Mouse (Mus musculus) intestine, postnatal 0 days (tissue): ENCODE results near the gene Ofcc1. TPM values are rescaled to one million over a fixed set of nuclear protein-coding genes. Genes with fewer than 3 reads are reported as not detected.

ENCODE experiments used
- ATAC-seq: fragments of 200-750 bp; cut with Nextera tagmentation; 2 replicates; pipeline ENCODE4 v1.8.0; 2017; ENCODE audit warnings: mild to moderate bottlenecking, moderate TSS enrichment, moderate library complexity
- H3K27ac ChIP-seq: fragments of 300-500 bp; sonication (generic); 2 replicates; pipeline ENCODE4 v1.5.1; 2014; ENCODE audit warnings: mild to moderate bottlenecking, low read depth, low read length, moderate library complexity
- H3K27me3 ChIP-seq: fragments of 300-500 bp; sonication (generic); replicated peaks from 2 replicates; pipeline ENCODE4 v1.6.1; 2014; ENCODE audit warnings: low read length, mixed read lengths; ENCODE audit not compliant: control insufficient read depth, insufficient read depth
- H3K36me3 ChIP-seq: fragments of 300-500 bp; sonication (generic); 2 replicates; pipeline ENCODE4 v1.6.1; 2014; ENCODE audit warnings: mild to moderate bottlenecking, moderate library complexity; ENCODE audit not compliant: control insufficient read depth, insufficient read depth
- H3K4me1 ChIP-seq: fragments of 300-500 bp; sonication (generic); replicated peaks from 2 replicates; pipeline ENCODE4 v1.6.1; 2014; ENCODE audit warnings: antibody characterized with exemption, low read length, mixed read lengths; ENCODE audit not compliant: control insufficient read depth, insufficient read depth
- H3K4me2 ChIP-seq: fragments of 300-500 bp; sonication (generic); replicated peaks from 2 replicates; pipeline ENCODE4 v1.6.1; 2014; ENCODE audit warnings: low read depth, mild to moderate bottlenecking, moderate library complexity
- H3K4me3 ChIP-seq: fragments of 300-500 bp; sonication (generic); 2 replicates; pipeline ENCODE4 v1.5.1; 2014; ENCODE audit warnings: low read depth, low read length
- H3K9ac ChIP-seq: fragments of 300-500 bp; sonication (generic); 2 replicates; pipeline ENCODE4 v1.6.1; 2014; ENCODE audit warnings: mild to moderate bottlenecking, low read depth, low read length
- H3K9me3 ChIP-seq: fragments of 300-500 bp; sonication (generic); 2 replicates; pipeline ENCODE4 v1.6.1; 2016; ENCODE audit warnings: mixed run types; ENCODE audit not compliant: control insufficient read depth
- CTCF ChIP-seq: sonication (generic); IDR thresholded peaks from 2 replicates; pipeline ENCODE4 v1.5.1; 2016; ENCODE audit warnings: low read depth, mild to moderate bottlenecking, control low read depth, antibody characterized with exemption, moderate library complexity
- WGBS: fragments of 180-500 bp; shearing (Covaris S2); extraction: QIAGEN DNeasy Blood & Tissue Kit; methylation state at CpG from one replicate; pipeline ENCODE4 v1.1.7; 2014; 5-methylcytosine and 5-hydroxymethylcytosine counted together
- polyA plus RNA-seq: library from polyadenylated mRNA; unstranded; fragments of >200 nt; fragmentation: Nextera tagmentation; extraction: Ambion mirVana; gene quantifications from 2 replicates; pipeline ENCODE4 v1.2.1, GENCODE M21; 2015

Ofcc1 gene
- polyA plus RNA-seq, 1 experiment from 2014 or later, result not detected

DNA sequence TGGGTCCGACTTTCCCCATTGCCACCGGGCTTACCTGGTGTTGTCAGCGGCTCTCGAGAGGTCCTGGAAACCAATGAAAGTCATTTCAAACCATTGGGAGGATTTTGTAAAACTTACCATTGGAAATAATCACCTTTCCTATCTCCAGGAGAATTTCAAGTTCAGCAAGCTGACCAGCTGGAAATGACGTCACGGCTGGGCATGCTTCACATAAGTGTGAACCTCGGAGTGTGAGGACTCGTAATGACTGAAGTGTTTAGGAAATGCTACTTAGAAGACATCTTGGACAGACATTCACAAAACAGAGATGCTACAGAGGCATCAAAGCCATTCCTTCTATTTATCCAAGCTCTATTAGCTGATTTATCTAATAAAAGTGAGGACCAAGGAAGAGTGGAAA, 361.0 kb downstream of the Ofcc1 start:
- TF ChIP-seq CTCF, result no peak
- WGBS, result 84% methylated on average over 8 of the region's 8 CpGs
- Histone ChIP-seq H3K27ac (no peak overlapping the region), H3K9me3 (no peaks in the 10 kb centered on the region), H3K9ac (no peak overlapping the region), H3K4me3 (no peak overlapping the region), H3K4me2 (no peak overlapping the region), H3K27me3 (no peaks in the 10 kb centered on the region), H3K36me3 (no peaks in the 10 kb centered on the region), H3K4me1 (no peaks in the 10 kb centered on the region)
- ATAC-seq, result no peak

DNA sequence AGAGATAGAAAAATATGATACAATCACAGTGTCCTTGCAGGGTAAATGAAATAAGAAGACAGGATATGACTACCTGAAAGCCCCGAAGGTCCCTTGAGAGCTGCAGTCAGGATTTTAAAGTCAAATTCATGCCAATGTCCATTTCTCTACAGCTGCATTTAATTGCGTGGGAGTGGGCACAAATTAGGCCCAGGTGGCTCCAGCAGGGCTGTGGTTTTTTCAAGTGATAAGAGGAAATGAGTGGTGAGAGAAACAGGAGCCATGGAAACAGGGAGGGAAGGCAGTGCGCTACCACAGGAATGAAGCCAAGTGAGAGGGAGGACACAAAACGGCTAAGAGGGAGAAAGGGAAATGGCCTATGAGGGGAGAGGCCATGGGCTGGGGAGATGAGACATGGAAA, 363.3 kb downstream of the Ofcc1 start:
- Histone ChIP-seq H3K9me3 (no peaks in the 10 kb centered on the region), H3K27ac (no peak overlapping the region), H3K27me3 (no peaks in the 10 kb centered on the region), H3K4me3 (no peak overlapping the region), H3K4me2 (no peak overlapping the region), H3K9ac (no peak overlapping the region), H3K36me3 (no peaks in the 10 kb centered on the region), H3K4me1 (no peaks in the 10 kb centered on the region)
- TF ChIP-seq CTCF, result no peak
- ATAC-seq, result no peak
- WGBS, result 76% methylated on average over 4 of the region's 4 CpGs

DNA sequence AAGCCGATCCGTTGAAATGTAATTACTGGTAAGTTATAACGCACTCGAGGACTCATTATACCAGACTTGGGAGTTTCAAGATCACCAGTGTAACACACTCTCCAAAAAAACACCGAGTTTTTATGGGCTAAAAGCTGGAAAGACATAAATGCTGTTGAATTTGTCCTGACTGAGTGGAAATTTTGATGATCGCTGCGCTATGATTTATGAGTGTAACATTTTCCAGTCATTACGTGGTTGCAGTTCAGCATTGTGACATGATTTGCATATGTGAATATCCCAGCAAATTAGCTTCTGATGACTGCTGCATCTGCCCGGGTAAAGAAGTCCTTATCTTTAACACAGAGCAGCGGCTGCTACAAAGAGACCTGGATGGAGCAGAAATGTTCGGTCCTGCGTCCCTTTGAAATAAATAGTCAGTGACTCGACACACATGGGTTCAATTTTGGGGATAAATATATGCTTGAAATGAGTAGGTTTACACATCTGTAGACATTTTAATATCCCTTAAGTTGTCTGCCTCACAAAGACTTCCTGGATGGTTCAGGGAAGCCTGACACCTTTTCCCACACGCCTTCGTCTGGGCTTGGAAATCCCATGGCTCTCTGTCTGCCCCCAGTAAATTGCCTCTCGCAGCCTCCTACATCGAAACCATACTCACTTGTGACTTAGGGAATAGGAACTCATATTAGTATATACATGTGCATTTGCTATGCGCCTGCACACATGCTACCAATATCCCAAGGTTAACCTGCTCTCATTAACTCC, 381.8 kb downstream of the Ofcc1 start:
- no peaks in the 10 kb centered on the region for H3K27me3 ChIP-seq
- no peak for TF ChIP-seq CTCF
- no peak for ATAC-seq
- no peak overlapping the region for H3K4me3 ChIP-seq
- H3K9me3 ChIP-seq, result no peaks in the 10 kb centered on the region
- H3K9ac ChIP-seq, result no peak overlapping the region
- no peak overlapping the region for H3K4me2 ChIP-seq
- H3K36me3 ChIP-seq, result no peaks in the 10 kb centered on the region
- H3K27ac ChIP-seq, result no peak overlapping the region
- 85% methylated on average over 18 of the region's 18 CpGs for WGBS
- H3K4me1 ChIP-seq, result no peaks in the 10 kb centered on the region

DNA sequence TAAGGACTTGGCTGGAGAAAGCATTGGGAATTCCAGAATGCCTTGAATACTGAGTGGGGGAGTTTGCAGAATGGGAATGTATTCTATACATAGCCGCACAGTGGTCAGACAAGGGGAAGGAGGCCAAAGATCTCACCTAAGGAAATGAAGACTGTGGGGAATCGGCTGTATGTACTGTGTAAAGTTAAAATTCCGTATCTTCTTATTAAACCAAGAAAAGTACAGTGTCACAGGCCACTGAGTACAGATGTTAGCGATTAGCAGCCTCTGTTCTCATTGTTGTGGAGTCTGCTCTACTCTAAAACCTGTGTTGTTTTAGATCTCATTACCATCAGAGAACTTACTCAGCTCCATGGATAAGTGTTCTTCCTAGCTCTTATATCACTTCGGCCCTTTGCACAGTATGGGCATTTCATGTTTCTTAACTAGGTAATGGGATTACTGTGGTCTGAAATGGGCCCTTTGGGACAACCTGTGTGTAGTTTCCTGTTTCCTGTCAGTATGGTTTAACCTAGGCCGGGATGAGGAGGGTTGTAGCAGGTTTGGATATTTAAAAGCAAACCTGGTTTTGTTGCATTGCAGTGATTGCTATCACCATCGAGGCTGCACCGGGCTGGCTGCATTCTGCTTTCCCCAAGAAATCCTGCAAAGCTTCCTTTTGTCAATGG, 392.8 kb downstream of the Ofcc1 start:
- Histone ChIP-seq H3K4me3 (no peak overlapping the region), H3K27me3 (no peaks in the 10 kb centered on the region), H3K9me3 (no peaks in the 10 kb centered on the region), H3K27ac (no peak overlapping the region), H3K36me3 (no peaks in the 10 kb centered on the region), H3K4me1 (no peaks in the 10 kb centered on the region), H3K9ac (no peak overlapping the region), H3K4me2 (no peak overlapping the region)
- ATAC-seq, result no peak
- TF ChIP-seq CTCF, result no peak
- WGBS, result 80% methylated on average over 8 of the region's 8 CpGs

DNA sequence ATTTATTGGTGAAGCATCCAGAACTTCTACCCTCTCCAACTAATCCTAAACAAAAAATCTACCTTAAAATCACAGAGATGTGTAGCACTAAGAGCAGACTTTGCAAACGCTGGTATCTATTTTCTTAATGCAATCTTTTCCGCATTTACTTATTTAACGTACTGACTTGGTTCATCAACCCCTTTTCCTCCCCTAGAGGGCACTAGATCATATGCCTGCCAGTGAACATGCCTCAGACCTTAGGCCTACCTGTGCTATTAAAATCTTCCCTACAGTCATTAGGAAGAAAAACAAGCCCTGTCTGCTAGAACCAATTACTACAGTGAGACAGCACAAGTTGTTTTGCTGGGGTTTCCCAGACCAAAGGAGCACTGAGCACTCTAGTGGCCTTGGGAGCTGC, 404.0 kb downstream of the Ofcc1 start:
- ATAC-seq, result no peak
- TF ChIP-seq CTCF, result peak; percentile 59
- H3K36me3 ChIP-seq, result no peaks in the 10 kb centered on the region
- H3K9me3 ChIP-seq, result no peaks in the 10 kb centered on the region
- H3K4me3 ChIP-seq, result no peak overlapping the region
- 67% methylated on average over 3 of the region's 3 CpGs for WGBS
- H3K4me1 ChIP-seq, result no peaks in the 10 kb centered on the region
- H3K4me2 ChIP-seq, result no peak overlapping the region
- no peak overlapping the region for H3K27ac ChIP-seq
- no peak overlapping the region for H3K9ac ChIP-seq
- H3K27me3 ChIP-seq, result no peaks in the 10 kb centered on the region

DNA sequence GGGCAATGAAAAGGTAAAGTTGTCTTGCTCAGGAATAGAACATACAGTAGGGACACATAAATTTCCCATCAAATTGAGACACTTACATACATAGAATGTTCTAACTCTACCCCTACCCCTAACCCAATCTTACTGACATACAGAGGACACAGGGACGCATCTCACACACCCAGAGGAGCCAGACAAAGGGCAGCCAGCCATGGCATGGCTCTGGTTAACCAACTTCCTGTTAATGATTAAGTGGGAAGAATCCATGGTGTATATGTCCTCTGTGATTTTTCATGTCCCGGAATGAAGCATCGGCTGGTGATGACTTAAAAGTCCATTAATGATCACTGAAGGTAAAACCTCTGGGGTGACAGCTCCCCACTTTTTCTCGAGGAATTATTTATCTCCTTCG, 405.2 kb downstream of the Ofcc1 start:
- no peaks in the 10 kb centered on the region for H3K4me1 ChIP-seq
- no peak for ATAC-seq
- no peak overlapping the region for H3K4me3 ChIP-seq
- H3K36me3 ChIP-seq, result no peaks in the 10 kb centered on the region
- H3K4me2 ChIP-seq, result no peak overlapping the region
- no peaks in the 10 kb centered on the region for H3K27me3 ChIP-seq
- H3K9me3 ChIP-seq, result no peaks in the 10 kb centered on the region
- no peak overlapping the region for H3K27ac ChIP-seq
- no peak for TF ChIP-seq CTCF
- 75% methylated on average over 5 of the region's 5 CpGs for WGBS
- H3K9ac ChIP-seq, result no peak overlapping the region
